8 mouse cellular contexts compared by ENCODE assay signal in the genomic region with DNA sequence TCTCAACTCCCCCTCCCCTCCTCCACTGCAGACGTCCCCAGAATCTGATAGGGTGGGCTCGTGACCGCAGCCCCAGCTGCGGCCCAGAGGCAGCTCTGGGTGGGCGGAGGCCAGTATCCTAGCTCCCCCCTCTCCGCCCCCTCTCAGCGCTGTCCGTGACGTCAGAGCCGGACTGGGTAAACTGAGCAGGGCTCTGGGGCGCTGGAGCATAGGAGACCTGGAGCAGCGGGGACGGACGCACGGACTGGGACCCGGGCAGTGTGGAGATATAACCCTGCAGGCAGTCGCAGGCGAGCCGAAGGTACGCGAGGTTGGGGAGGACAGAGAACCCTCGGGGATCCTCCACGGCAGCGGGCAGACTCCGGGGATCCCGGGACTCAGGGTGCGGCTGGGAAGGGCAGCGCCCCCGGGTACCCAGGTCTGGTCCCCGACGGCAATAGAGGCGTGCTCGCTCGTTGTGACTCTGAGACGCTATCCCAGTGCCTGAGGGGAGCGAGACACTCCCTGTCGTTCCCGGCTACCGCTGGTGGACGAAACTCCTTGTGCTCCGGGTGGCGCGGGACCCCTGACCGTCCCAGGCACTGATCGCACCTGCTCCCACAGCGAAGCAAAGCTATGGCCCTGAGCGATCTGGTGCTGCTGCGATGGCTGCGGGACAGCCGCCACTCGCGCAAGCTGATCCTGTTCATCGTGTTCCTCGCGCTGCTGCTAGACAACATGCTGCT. TPM values are rescaled to one million over a fixed set of nuclear protein-coding genes. Genes with fewer than 3 reads are reported as not detected.
DNase-seq lines count a peak whose midpoint lies in the region; ATAC-seq and TF ChIP-seq lines count a peak whose summit lies in the region.

A gene (plus strand): TSS at position 179 of the 725 bp plus-strand sequence.

- WGBS in heart, embryonic 10.5 days: under 1% methylated on average over 55 of the region's 55 CpGs
- 2% methylated on average over 55 of the region's 55 CpGs for WGBS in forebrain, postnatal 0 days
- under 1% methylated on average over 38 of the region's 55 CpGs for WGBS in limb, embryonic 14.5 days
- WGBS in neural tube, embryonic 14.5 days: under 1% methylated on average over 52 of the region's 55 CpGs

- peaks cover 54% of the 10 kb centered on the region for H3K27me3 ChIP-seq in heart, embryonic 10.5 days (ENCODE audit: insufficient read depth, poor library complexity, severe bottlenecking)
- no peaks in the 10 kb centered on the region; the same call in 1 of the 2 replicates for H3K27me3 ChIP-seq in forebrain, postnatal 0 days (ENCODE audit: insufficient read depth, low read length)
- H3K27me3 ChIP-seq in limb, embryonic 14.5 days (ENCODE audit: control insufficient read depth, insufficient read depth, low read length): peaks cover 15% of the 10 kb centered on the region
- H3K27me3 ChIP-seq in neural tube, embryonic 14.5 days (ENCODE audit: control insufficient read depth, insufficient read depth, low read length): 0 out of 2 replicates have a peak, but pooled peaks cover 2% of the 10 kb centered on the region

- peak within 1 kb of the TSS; percentile 66 for H3K4me3 ChIP-seq in heart, embryonic 10.5 days
- peak within 1 kb of the TSS; percentile 41 for H3K4me3 ChIP-seq in forebrain, postnatal 0 days (ENCODE audit: low read depth, low read length)
- peak within 1 kb of the TSS; percentile 44 for H3K4me3 ChIP-seq in limb, embryonic 14.5 days (replicated peaks; ENCODE audit: low read length)
- H3K4me3 ChIP-seq in neural tube, embryonic 14.5 days (ENCODE audit: low read depth, low read length): peak within 1 kb of the TSS; percentile 36

- DNase-seq in heart, embryonic 10.5 days (ENCODE audit: low spot score): peak; percentile 84
- no peak for DNase-seq in heart, postnatal 36 days
- no peak for DNase-seq in adrenal gland, adult 8-10 months
- peak; percentile 60 for DNase-seq in forebrain, postnatal 0 days
- peak; percentile 6 for DNase-seq in limb, embryonic 14.5 days (ENCODE audit: low spot score)
- no peak for DNase-seq in urinary bladder, postnatal 4 days (ENCODE audit: low spot score in 2 of 2)

- no peak for TF ChIP-seq CTCF in forebrain, postnatal 0 days (IDR thresholded peaks at IDR 0.05; ENCODE audit: low read depth)

- H3K4me1 ChIP-seq in heart, embryonic 10.5 days: peaks cover 21% of the 10 kb centered on the region
- H3K4me1 ChIP-seq in forebrain, postnatal 0 days (ENCODE audit: insufficient read depth): no peaks in the 10 kb centered on the region; the same call in 1 of the 2 replicates
- 0 out of 2 replicates have a peak, but pooled peaks cover 5% of the 10 kb centered on the region for H3K4me1 ChIP-seq in limb, embryonic 14.5 days (ENCODE audit: control insufficient read depth, insufficient read depth, low read length)
- H3K4me1 ChIP-seq in neural tube, embryonic 14.5 days (ENCODE audit: control insufficient read depth, insufficient read depth, low read length): peaks cover 5% of the 10 kb centered on the region; the same call in 1 of the 2 replicates

- no peaks in the 10 kb centered on the region for H3K9me3 ChIP-seq in heart, embryonic 10.5 days
- H3K9me3 ChIP-seq in forebrain, postnatal 0 days (ENCODE audit: low read length): no peaks in the 10 kb centered on the region; the same call in 1 of the 2 replicates
- peaks cover 5% of the 10 kb centered on the region; the same call in 1 of the 2 replicates for H3K9me3 ChIP-seq in limb, embryonic 14.5 days (ENCODE audit: control insufficient read depth, low read length)
- H3K9me3 ChIP-seq in neural tube, embryonic 14.5 days (ENCODE audit: control insufficient read depth, low read length): no peaks in the 10 kb centered on the region

- TF ChIP-seq POLR2A in limb, embryonic 14.5 days (IDR thresholded peaks at IDR 0.05; ENCODE audit: borderline replicate concordance, extremely low read depth, insufficient read depth, insufficient read length): no peak

- intact Hi-C loops in heart, postnatal 36 days (cut with DNase I): no loop called here

- H3K36me3 ChIP-seq in heart, embryonic 10.5 days: no peaks in the 10 kb centered on the region
- H3K36me3 ChIP-seq in forebrain, postnatal 0 days (ENCODE audit: insufficient read depth): no peaks in the 10 kb centered on the region
- no peaks in the 10 kb centered on the region for H3K36me3 ChIP-seq in limb, embryonic 14.5 days (ENCODE audit: control insufficient read depth, insufficient read depth, low read length)
- H3K36me3 ChIP-seq in neural tube, embryonic 14.5 days (ENCODE audit: control insufficient read depth, insufficient read depth, low read length): no peaks in the 10 kb centered on the region

- peak within 1 kb of the TSS; percentile 48 for H3K9ac ChIP-seq in forebrain, postnatal 0 days
- peak within 1 kb of the TSS; percentile 49 for H3K9ac ChIP-seq in limb, embryonic 14.5 days (ENCODE audit: low read depth, low read length, severe bottlenecking)
- peak within 1 kb of the TSS; percentile 39 for H3K9ac ChIP-seq in neural tube, embryonic 14.5 days (replicated peaks; ENCODE audit: low read depth, low read length)

- peak; percentile 42 for ATAC-seq in forebrain, postnatal 0 days
- ATAC-seq in limb, embryonic 14.5 days (ENCODE audit: low FRiP score, low read depth): peak; percentile 80
- ATAC-seq in neural tube, embryonic 14.5 days (ENCODE audit: low read depth): peak; percentile 77
- ATAC-seq in monocyte, adult 5-6 weeks (replicated peaks; ENCODE audit: insufficient number of reproducible peaks, low FRiP score, low TSS enrichment, poor library complexity, severe bottlenecking): no peak

- H3K27ac ChIP-seq in heart, embryonic 10.5 days: peak within 1 kb of the TSS; percentile 80
- no peak within 1 kb of the TSS for H3K27ac ChIP-seq in forebrain, postnatal 0 days (ENCODE audit: low read depth, low read length)
- no peak within 1 kb of the TSS for H3K27ac ChIP-seq in limb, embryonic 14.5 days (replicated peaks; ENCODE audit: low read depth, low read length)
- no peak within 1 kb of the TSS for H3K27ac ChIP-seq in neural tube, embryonic 14.5 days (ENCODE audit: low read depth, low read length)

- peak within 1 kb of the TSS; percentile 67 for H3K4me2 ChIP-seq in forebrain, postnatal 0 days (ENCODE audit: low read depth)
- peak within 1 kb of the TSS; percentile 90 for H3K4me2 ChIP-seq in limb, embryonic 14.5 days (replicated peaks; ENCODE audit: low read depth, low read length, severe bottlenecking)
- H3K4me2 ChIP-seq in neural tube, embryonic 14.5 days (ENCODE audit: low read depth, low read length): peak within 1 kb of the TSS; percentile 85

RNA-seq across cellular contexts. Expression of the gene that starts here (rescaled TPM):
- polyA plus RNA-seq in heart, embryonic 10.5 days (2016; fragmentation: Nextera tagmentation; extraction: Ambion mirVana): 9.0 and 10.1 TPM in 2 replicates
- total RNA-seq in heart, postnatal 36 days (2021): under 1 TPM; 0.62 to 0.94 TPM
- 10 to 100 TPM; 15.3 to 29.0 (median 22.7) TPM for total RNA-seq in adrenal gland, adult 8-10 months (2022)
- 7.8 and 9.3 TPM in 2 replicates for total RNA-seq in forebrain, postnatal 0 days (2014; rRNA removed)
- polyA plus RNA-seq in forebrain, postnatal 0 days (2015; fragmentation: Nextera tagmentation; extraction: Ambion mirVana): 7.7 and 15.0 TPM in 2 replicates
- polyA plus RNA-seq in limb, embryonic 14.5 days (2012; rRNA removed): 2.5 and 2.6 TPM in 2 replicates
- 8.2 TPM in 2 replicates for polyA plus RNA-seq in limb, embryonic 14.5 days (2014; fragmentation: Nextera tagmentation; extraction: Ambion mirVana)
- polyA plus RNA-seq in neural tube, embryonic 14.5 days (2014; fragmentation: Nextera tagmentation; extraction: Ambion mirVana): 10.4 and 11.2 TPM in 2 replicates
- total RNA-seq in monocyte, adult 5-6 weeks (2017): 5.2 to 7.2 TPM (median 6.7 TPM) in 3 replicates

Comparison
In these comparisons a context has a peak if more than half of its experiments do, and no peak if none do; other contexts are left out.
1. DNase-seq: peak in heart, embryonic 10.5 days (single experiment), forebrain, postnatal 0 days (single experiment) and limb, embryonic 14.5 days (single experiment); none in heart, postnatal 36 days (0 of 2), adrenal gland, adult 8-10 months (single experiment) and urinary bladder, postnatal 4 days (0 of 2).
2. Peak in every context shown above with its lines, with median percentiles within 50 percentile points of each other: H3K4me3 ChIP-seq, H3K4me2 ChIP-seq and H3K9ac ChIP-seq.